Mouse (Mus musculus): Measurements from ENCODE around the gene Gli1. TPM values are rescaled to one million over a fixed set of nuclear protein-coding genes. Genes with fewer than 3 reads are reported as not detected.

The Gli1 gene
- total and polyA plus RNA-seq, 3 experiments: 0.91 to 2.4 (median 0.96) TPM

- Histone ChIP-seq H3K27ac (no peak overlapping the region), H3K9ac (ENCODE audit: low read depth, low read length) (no peak overlapping the region), H3K27me3 (ENCODE audit: control insufficient read depth, insufficient read depth, low read length) (no peaks in the 10 kb centered on the region), H3K36me3 (ENCODE audit: control insufficient read depth, insufficient read depth, low read length) (no peaks in the 10 kb centered on the region), H3K79me2 (replicated peaks; ENCODE audit: control insufficient read depth, insufficient read depth, low read length) (no peaks in the 10 kb centered on the region; the same call in 1 of the 2 replicates), H3K4me3 (no peak overlapping the region), H3K4me1 (ENCODE audit: control insufficient read depth, insufficient read depth, low read length) (no peaks in the 10 kb centered on the region; the same call in 1 of the 2 replicates)
- WGBS: 74% methylated on average over 8 of the region's 8 CpGs
- no peak for DNase-seq
- intact Hi-C loops (cut with DNase I): no loop called here
- TF ChIP-seq POLR2A (IDR thresholded peaks at IDR 0.05; ENCODE audit: insufficient read depth, low read depth, low read length) (no peak), EP300 (IDR thresholded peaks at IDR 0.05; ENCODE audit: insufficient read depth, low read depth, low read length) (no peak), CTCF (IDR thresholded peaks at IDR 0.05) (no peak)
Observed at GRCm38 (mm10) chr10:127281316-127281715, 60.5 kb downstream of the Gli1 start.

Other genes with a start within 250 kb of the Gli1 start
- gene Os9, start 220.8 kb downstream of the Gli1 start, total RNA-seq (2021): 10 to 100 TPM; 24.4 to 25.1 TPM
- gene Os9, start 220.8 kb downstream of the Gli1 start, polyA plus RNA-seq (2012; rRNA removed): 25.6 and 26.4 TPM in 2 replicates
- gene B4galnt1, start 176.7 kb downstream of the Gli1 start, total RNA-seq (2021): 1 to 10 TPM; 1.8 to 2.0 TPM
- gene B4galnt1, start 176.7 kb downstream of the Gli1 start, polyA plus RNA-seq (2012; rRNA removed): 4.0 and 9.5 TPM in 2 replicates
- gene Slc26a10, start 161.3 kb downstream of the Gli1 start, total RNA-seq (2021): 10 to 100 TPM; 13.2 to 14.7 TPM
- 40.5 and 68.0 TPM in 2 replicates for gene Slc26a10, start 161.3 kb downstream of the Gli1 start, polyA plus RNA-seq (2012; rRNA removed)
- 10 to 100 TPM in 1 of 2 experiments, 1 to 10 TPM in 1; 9.8 to 10.1 TPM for gene Arhgef25, start 151.9 kb downstream of the Gli1 start, total RNA-seq (2021)
- gene Arhgef25, start 151.9 kb downstream of the Gli1 start, polyA plus RNA-seq (2012; rRNA removed): 17.4 and 18.2 TPM in 2 replicates
- 10 to 100 TPM; 23.7 to 24.2 TPM for gene Dtx3, start 146.2 kb downstream of the Gli1 start, total RNA-seq (2021)
- gene Dtx3, start 146.2 kb downstream of the Gli1 start, polyA plus RNA-seq (2012; rRNA removed): 92.6 and 102 TPM in 2 replicates
- gene Pip4k2c, start 130.4 kb downstream of the Gli1 start, total RNA-seq (2021): 10 to 100 TPM; 25.7 to 28.8 TPM
- gene Pip4k2c, start 130.4 kb downstream of the Gli1 start, polyA plus RNA-seq (2012; rRNA removed): 29.0 and 42.3 TPM in 2 replicates
- gene Kif5a, start 78.6 kb downstream of the Gli1 start, total RNA-seq (2021): under 1 TPM; 0.34 to 0.45 TPM
- 1.3 and 2.2 TPM in 2 replicates for gene Kif5a, start 78.6 kb downstream of the Gli1 start, polyA plus RNA-seq (2012; rRNA removed)
- 100 to 1,000 TPM; 123 to 135 TPM for gene Dctn2, start 75.6 kb downstream of the Gli1 start, total RNA-seq (2021)
- 139 and 167 TPM in 2 replicates for gene Dctn2, start 75.6 kb downstream of the Gli1 start, polyA plus RNA-seq (2012; rRNA removed)
- gene Mbd6, start 53.0 kb downstream of the Gli1 start, total RNA-seq (2021): 10 to 100 TPM; 19.2 to 20.4 TPM
- 15.8 and 22.3 TPM in 2 replicates for gene Mbd6, start 53.0 kb downstream of the Gli1 start, polyA plus RNA-seq (2012; rRNA removed)
- gene Mars, start 30.2 kb downstream of the Gli1 start, total RNA-seq (2021): 10 to 100 TPM; 42.6 to 47.7 TPM
- 36.6 and 51.3 TPM in 2 replicates for gene Mars, start 30.2 kb downstream of the Gli1 start, polyA plus RNA-seq (2012; rRNA removed)
- 1 to 10 TPM; 2.3 to 2.4 TPM for gene Arhgap9, start 20.0 kb downstream of the Gli1 start, total RNA-seq (2021)
- gene Arhgap9, start 20.0 kb downstream of the Gli1 start, polyA plus RNA-seq (2012; rRNA removed): 2.5 and 4.8 TPM in 2 replicates
- not detected for gene Inhbe, start 12.4 kb upstream of the Gli1 start, total RNA-seq (2021)
- gene Inhbe, start 12.4 kb upstream of the Gli1 start, polyA plus RNA-seq (2012; rRNA removed): not detected in 2 replicates
- not detected for gene Inhbc, start 28.5 kb upstream of the Gli1 start, total RNA-seq (2021)
- gene Inhbc, start 28.5 kb upstream of the Gli1 start, polyA plus RNA-seq (2012; rRNA removed): 0.18 TPM in 1 of 2 replicates, not detected in the other
- gene R3hdm2, start 38.4 kb upstream of the Gli1 start, total RNA-seq (2021): 100 to 1,000 TPM; 151 to 171 TPM
- gene R3hdm2, start 38.4 kb upstream of the Gli1 start, polyA plus RNA-seq (2012; rRNA removed): 120 and 154 TPM in 2 replicates
- 1 to 10 TPM in 1 of 2 experiments, under 1 TPM in 1; 0.21 to 1.2 TPM for gene Stac3, start 159.7 kb upstream of the Gli1 start, total RNA-seq (2021)
- 0.86 and 1.7 TPM in 2 replicates for gene Stac3, start 159.7 kb upstream of the Gli1 start, polyA plus RNA-seq (2012; rRNA removed)
- 10 to 100 TPM; 20.1 to 27.9 TPM for gene Ndufa4l2, start 173.0 kb upstream of the Gli1 start, total RNA-seq (2021)
- gene Ndufa4l2, start 173.0 kb upstream of the Gli1 start, polyA plus RNA-seq (2012; rRNA removed): 45.1 and 64.4 TPM in 2 replicates
- gene Shmt2, start 180.5 kb upstream of the Gli1 start, total RNA-seq (2021): 10 to 100 TPM; 42.6 to 43.4 TPM
- 60.9 and 67.0 TPM in 2 replicates for gene Shmt2, start 180.5 kb upstream of the Gli1 start, polyA plus RNA-seq (2012; rRNA removed)
- under 1 TPM; 0.34 to 0.68 TPM for gene Nxph4, start 192.6 kb upstream of the Gli1 start, total RNA-seq (2021)
- gene Nxph4, start 192.6 kb upstream of the Gli1 start, polyA plus RNA-seq (2012; rRNA removed): 0.39 and 0.41 TPM in 2 replicates

Measured in heart, adult 2 months (tissue).